9 mouse cellular contexts compared by ENCODE assay signal in the genomic region with DNA sequence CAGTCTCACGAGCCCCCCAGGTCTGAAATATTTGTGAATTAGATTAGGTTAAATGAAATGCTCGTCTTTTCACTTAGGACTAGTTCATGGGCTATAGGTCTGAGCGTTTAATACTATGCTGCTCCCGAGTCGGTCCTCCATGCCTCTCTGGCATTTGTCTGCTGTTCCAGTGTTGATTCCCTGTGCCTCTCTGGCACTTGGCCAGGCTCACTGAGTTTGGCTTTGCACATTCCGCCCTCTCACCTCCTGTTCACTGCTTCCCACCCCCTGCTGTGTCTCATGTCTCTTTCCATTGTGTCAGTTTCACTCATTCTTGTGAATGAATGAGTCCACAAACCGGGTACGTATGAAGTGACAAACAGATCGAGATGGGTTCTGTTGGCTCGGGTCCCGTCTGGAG.
DNase-seq lines count a peak whose midpoint lies in the region; ATAC-seq and TF ChIP-seq lines count a peak whose summit lies in the region.
"Had no signal": no experiment of that assay in that cellular context is flagged by ENCODE, and none has a peak within 500 bp of the region (broad histone marks: within the 10 kb centered on the region; RNA-seq: fewer than 3 reads in every experiment).

No protein-coding gene starts in this region.

- no peak overlapping the region for H3K27ac ChIP-seq in hindbrain, postnatal 0 days
- H3K27ac ChIP-seq in hindbrain, embryonic 14.5 days: no peak overlapping the region
- H3K27ac ChIP-seq in olfactory bulb, adult 2 months (ENCODE audit: insufficient read depth, low read depth, low read length): peak overlapping the region; percentile 19; the same call in 1 of the 2 replicates
- no peak overlapping the region for H3K27ac ChIP-seq in midbrain, embryonic 11.5 days (ENCODE audit: low read depth, low read length)
- H3K27ac ChIP-seq: lung, embryonic 15.5 days had no signal

- ATAC-seq in hindbrain, postnatal 0 days: 0 out of 2 replicates have a peak, but pooled peaks have one; percentile 24
- no peak for ATAC-seq in hindbrain, embryonic 14.5 days (ENCODE audit: low FRiP score)
- ATAC-seq in megakaryocyte progenitor cell, adult 5-6 weeks (replicated peaks; ENCODE audit: poor library complexity): no peak
- ATAC-seq in midbrain, embryonic 11.5 days (ENCODE audit: low FRiP score): no peak

- TF ChIP-seq CTCF in hindbrain, postnatal 0 days (IDR thresholded peaks at IDR 0.05; ENCODE audit: low read depth): no peak
- no peak for TF ChIP-seq CTCF in olfactory bulb, adult 2 months (IDR thresholded peaks at IDR 0.05; ENCODE audit: insufficient read depth, low read depth, low read length)

- WGBS in hindbrain, postnatal 0 days: 35% methylated on average over 11 of the region's 11 CpGs
- 61% methylated on average over 11 of the region's 11 CpGs for WGBS in hindbrain, embryonic 14.5 days
- 58% methylated on average over 11 of the region's 11 CpGs for WGBS in olfactory bulb, adult 2 months
- 83% methylated on average over 11 of the region's 11 CpGs for WGBS in midbrain, embryonic 11.5 days

- H3K9ac ChIP-seq in hindbrain, postnatal 0 days (replicated peaks; ENCODE audit: low read length): no peak overlapping the region
- H3K9ac ChIP-seq in hindbrain, embryonic 14.5 days: no peak overlapping the region
- no peak overlapping the region for H3K9ac ChIP-seq in midbrain, embryonic 11.5 days (ENCODE audit: low read length)
- H3K9ac ChIP-seq: lung, embryonic 15.5 days had no signal

- H3K36me3 ChIP-seq in hindbrain, postnatal 0 days (ENCODE audit: insufficient read depth, low read length): no peaks in the 10 kb centered on the region
- H3K36me3 ChIP-seq in hindbrain, embryonic 14.5 days (replicated peaks; ENCODE audit: control insufficient read depth, insufficient read depth): peaks cover 11% of the 10 kb centered on the region
- H3K36me3 ChIP-seq in midbrain, embryonic 11.5 days (ENCODE audit: control insufficient read depth, insufficient read depth, low read length): no peaks in the 10 kb centered on the region
- H3K36me3 ChIP-seq: lung, embryonic 15.5 days had no signal

- no peak for TF ChIP-seq POLR2A in olfactory bulb, adult 2 months (IDR thresholded peaks at IDR 0.05; ENCODE audit: insufficient read depth, low read depth, low read length)

- no peak overlapping the region for H3K4me2 ChIP-seq in hindbrain, postnatal 0 days (ENCODE audit: low read depth, low read length)
- no peak overlapping the region for H3K4me2 ChIP-seq in hindbrain, embryonic 14.5 days (replicated peaks)
- H3K4me2 ChIP-seq in midbrain, embryonic 11.5 days: no peak overlapping the region
- H3K4me2 ChIP-seq: lung, embryonic 15.5 days had no signal

- H3K9me3 ChIP-seq in hindbrain, postnatal 0 days (ENCODE audit: low read length): no peaks in the 10 kb centered on the region
- no peaks in the 10 kb centered on the region for H3K9me3 ChIP-seq in hindbrain, embryonic 14.5 days (ENCODE audit: control insufficient read depth, low read length)
- no peaks in the 10 kb centered on the region for H3K9me3 ChIP-seq in midbrain, embryonic 11.5 days (ENCODE audit: control insufficient read depth, low read length)
- H3K9me3 ChIP-seq: lung, embryonic 15.5 days had no signal

- no peaks in the 10 kb centered on the region for H3K27me3 ChIP-seq in hindbrain, postnatal 0 days (ENCODE audit: insufficient read depth, low read length)
- H3K27me3 ChIP-seq in hindbrain, embryonic 14.5 days (ENCODE audit: control insufficient read depth, insufficient read depth, low read length): no peaks in the 10 kb centered on the region
- no peaks in the 10 kb centered on the region for H3K27me3 ChIP-seq in midbrain, embryonic 11.5 days (ENCODE audit: control insufficient read depth, insufficient read depth, low read length)
- H3K27me3 ChIP-seq: lung, embryonic 15.5 days had no signal

- no peaks in the 10 kb centered on the region for H3K4me1 ChIP-seq in hindbrain, postnatal 0 days (ENCODE audit: insufficient read depth, low read length)
- no peaks in the 10 kb centered on the region for H3K4me1 ChIP-seq in hindbrain, embryonic 14.5 days (replicated peaks; ENCODE audit: control insufficient read depth, insufficient read depth, low read length)
- H3K4me1 ChIP-seq in olfactory bulb, adult 2 months (ENCODE audit: control insufficient read depth, insufficient read depth, low read length): peaks cover 12% of the 10 kb centered on the region
- H3K4me1 ChIP-seq in midbrain, embryonic 11.5 days (ENCODE audit: control insufficient read depth, insufficient read depth, low read length): no peaks in the 10 kb centered on the region
- H3K4me1 ChIP-seq: lung, embryonic 15.5 days had no signal

- DNase-seq in hindbrain, postnatal 0 days (ENCODE audit: low spot score): peak; percentile 48
- no peak for DNase-seq in hindbrain, embryonic 14.5 days (ENCODE audit: low spot score)
- peak; percentile 9 to 18 for DNase-seq in adrenal gland, postnatal 36 days
- peak; percentile 39 to 41 for DNase-seq in frontal cortex, postnatal 14 days (ENCODE audit: low spot score in 2 of 2)
- no peak for DNase-seq in midbrain, embryonic 11.5 days (ENCODE audit: low spot score, missing footprints)
- DNase-seq in thymus, postnatal 0 days (ENCODE audit: low spot score): no peak

- H3K4me3 ChIP-seq in hindbrain, postnatal 0 days (ENCODE audit: low read length): no peak overlapping the region
- H3K4me3 ChIP-seq in hindbrain, embryonic 14.5 days (replicated peaks; ENCODE audit: low read length): no peak overlapping the region
- no peak overlapping the region for H3K4me3 ChIP-seq in olfactory bulb, adult 2 months (ENCODE audit: insufficient read depth, low read depth, low read length)
- H3K4me3 ChIP-seq in midbrain, embryonic 11.5 days (ENCODE audit: low read depth, low read length): no peak overlapping the region
- H3K4me3 ChIP-seq: lung, embryonic 15.5 days had no signal

Comparison
In these comparisons a context has a peak if more than half of its experiments do, and no peak if none do; other contexts are left out.
1. DNase-seq: peak in hindbrain, postnatal 0 days (single experiment), adrenal gland, postnatal 36 days (2 of 2) and frontal cortex, postnatal 14 days (2 of 2); none in hindbrain, embryonic 14.5 days (single experiment), midbrain, embryonic 11.5 days (single experiment) and thymus, postnatal 0 days (single experiment).